Mouse (Mus musculus): ENCODE measurements around the gene G3bp2. TPM values are rescaled to one million over a fixed set of nuclear protein-coding genes. Genes with fewer than 3 reads are reported as not detected.

The G3bp2 gene
- polyA plus RNA-seq, 1 experiment from 2014 or later = 214 TPM

- H3K4me3 ChIP-seq (ENCODE audit: low read length) = no peak overlapping the region
- no peaks in the 10 kb centered on the region for H3K36me3 ChIP-seq (ENCODE audit: control insufficient read depth, insufficient read depth, low read length)
- H3K9me3 ChIP-seq (ENCODE audit: control insufficient read depth, low read length) = no peaks in the 10 kb centered on the region
- H3K27ac ChIP-seq (ENCODE audit: low read depth, low read length) = no peak overlapping the region
- ATAC-seq (ENCODE audit: low FRiP score, low TSS enrichment) = no peak
- no peak overlapping the region for H3K4me2 ChIP-seq (replicated peaks; ENCODE audit: low read depth, low read length)
- H3K4me1 ChIP-seq (ENCODE audit: control insufficient read depth, insufficient read depth, low read length) = no peaks in the 10 kb centered on the region
- 83% methylated on average over 4 of the region's 4 CpGs for WGBS
- H3K9ac ChIP-seq (ENCODE audit: low read depth, low read length) = no peak overlapping the region
- H3K27me3 ChIP-seq (ENCODE audit: control insufficient read depth, insufficient read depth, low read length) = no peaks in the 10 kb centered on the region
These were observed 38.1 kb upstream of the G3bp2 start for GRCm38 (mm10) chr5:92121636-92122035.

DNA sequence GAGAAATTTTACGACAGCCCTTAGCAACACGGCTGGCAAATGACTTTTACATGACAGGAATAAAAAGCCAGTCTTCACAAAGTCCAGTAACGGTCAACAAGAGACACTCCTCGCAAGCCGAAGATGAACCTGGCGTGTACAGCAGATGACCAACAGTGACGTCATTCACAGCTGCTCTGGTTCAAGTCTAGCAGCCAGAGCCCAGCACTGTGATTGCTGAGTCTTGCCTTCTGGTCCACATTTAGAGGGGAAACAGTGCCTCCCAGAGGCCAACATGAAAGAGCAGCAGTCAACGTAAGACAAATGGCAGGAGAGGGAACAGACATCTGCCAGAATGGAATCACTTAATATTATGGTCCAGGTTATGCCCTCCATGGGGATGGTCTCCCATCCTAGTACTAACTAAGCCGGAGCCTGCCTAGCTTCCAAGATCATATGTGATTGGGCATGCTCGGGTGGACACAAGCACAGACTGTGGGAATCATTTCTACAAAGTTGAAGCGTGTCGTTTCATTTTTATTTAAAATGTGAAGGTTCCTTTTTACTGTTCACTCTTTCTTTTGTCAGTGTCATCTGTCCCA is 34.4 kb upstream of the G3bp2 start:
- H3K27me3 ChIP-seq (ENCODE audit: control insufficient read depth, insufficient read depth, low read length) = no peaks in the 10 kb centered on the region
- no peak overlapping the region for H3K27ac ChIP-seq (ENCODE audit: low read depth, low read length)
- ATAC-seq (ENCODE audit: low FRiP score, low TSS enrichment) = peak; percentile 77

GRCm38 (mm10) chr5:92114939-92115338 is 31.4 kb upstream of the G3bp2 start:
- ATAC-seq (ENCODE audit: low FRiP score, low TSS enrichment) = no peak
- Histone ChIP-seq H3K27ac (ENCODE audit: low read depth, low read length) (no peak overlapping the region), H3K4me3 (ENCODE audit: low read length) (no peak overlapping the region), H3K4me1 (ENCODE audit: control insufficient read depth, insufficient read depth, low read length) (no peaks in the 10 kb centered on the region), H3K36me3 (ENCODE audit: control insufficient read depth, insufficient read depth, low read length) (no peaks in the 10 kb centered on the region), H3K4me2 (replicated peaks; ENCODE audit: low read depth, low read length) (no peak overlapping the region), H3K27me3 (ENCODE audit: control insufficient read depth, insufficient read depth, low read length) (no peaks in the 10 kb centered on the region), H3K9me3 (ENCODE audit: control insufficient read depth, low read length) (no peaks in the 10 kb centered on the region), H3K9ac (ENCODE audit: low read depth, low read length) (no peak overlapping the region)
- 87% methylated on average over 2 of the region's 2 CpGs for WGBS

More for the DNA sequence above, 34.4 kb upstream of the G3bp2 start:
- Histone ChIP-seq H3K4me1 (ENCODE audit: control insufficient read depth, insufficient read depth, low read length) (no peaks in the 10 kb centered on the region), H3K9ac (ENCODE audit: low read depth, low read length) (no peak overlapping the region), H3K36me3 (ENCODE audit: control insufficient read depth, insufficient read depth, low read length) (no peaks in the 10 kb centered on the region), H3K4me3 (ENCODE audit: low read length) (no peak overlapping the region), H3K9me3 (ENCODE audit: control insufficient read depth, low read length) (no peaks in the 10 kb centered on the region), H3K4me2 (replicated peaks; ENCODE audit: low read depth, low read length) (no peak overlapping the region)
- 54% methylated on average over 12 of the region's 12 CpGs for WGBS

DNA sequence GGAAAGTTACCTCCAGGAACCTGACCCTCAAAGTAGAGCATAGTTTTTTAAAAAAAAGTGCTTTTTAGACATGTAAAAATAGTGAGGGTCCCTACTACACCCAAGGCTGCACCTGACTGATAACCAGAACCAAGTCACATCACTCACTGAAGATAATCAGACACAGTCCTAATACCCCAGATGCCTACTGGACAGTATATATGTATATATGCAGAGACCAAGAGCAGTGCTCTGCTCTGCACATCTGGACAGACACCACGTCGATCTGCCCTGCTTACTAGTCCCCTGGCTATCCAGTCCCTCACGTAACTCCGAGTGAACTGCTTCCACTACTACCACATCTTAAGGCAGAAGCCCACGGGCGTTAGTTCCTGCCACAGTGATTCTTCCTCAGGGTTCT is 30.7 kb upstream of the G3bp2 start:
- H3K4me1 ChIP-seq (ENCODE audit: control insufficient read depth, insufficient read depth, low read length) = no peaks in the 10 kb centered on the region
- no peak overlapping the region for H3K4me2 ChIP-seq (replicated peaks; ENCODE audit: low read depth, low read length)
- no peak overlapping the region for H3K9ac ChIP-seq (ENCODE audit: low read depth, low read length)
- ATAC-seq (ENCODE audit: low FRiP score, low TSS enrichment) = no peak
- 97% methylated on average over 6 of the region's 6 CpGs for WGBS
- no peaks in the 10 kb centered on the region for H3K36me3 ChIP-seq (ENCODE audit: control insufficient read depth, insufficient read depth, low read length)
- no peak overlapping the region for H3K4me3 ChIP-seq (ENCODE audit: low read length)
- H3K27ac ChIP-seq (ENCODE audit: low read depth, low read length) = no peak overlapping the region
- H3K27me3 ChIP-seq (ENCODE audit: control insufficient read depth, insufficient read depth, low read length) = no peaks in the 10 kb centered on the region
- no peaks in the 10 kb centered on the region for H3K9me3 ChIP-seq (ENCODE audit: control insufficient read depth, low read length)

DNA sequence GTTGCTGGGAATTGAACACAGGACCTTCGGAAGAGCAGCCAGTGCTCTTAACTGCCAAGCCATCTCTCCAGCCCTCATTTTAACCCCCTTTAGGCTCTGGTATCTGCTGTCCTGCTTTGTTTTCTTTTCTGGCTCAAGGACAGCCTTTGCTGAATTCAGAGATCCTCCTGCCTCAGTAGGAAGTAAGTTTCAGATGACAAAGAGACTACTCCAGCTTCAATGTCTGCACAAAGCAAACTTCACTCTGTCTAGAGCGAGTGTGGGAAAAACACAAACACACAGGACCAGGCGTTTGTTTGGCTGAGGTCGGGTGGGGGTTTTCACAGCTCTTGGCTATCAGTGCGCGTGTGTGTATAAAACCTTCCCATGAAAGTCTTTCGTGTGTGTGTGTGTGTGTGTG is 30.0 kb upstream of the G3bp2 start:
- Histone ChIP-seq H3K4me2 (replicated peaks; ENCODE audit: low read depth, low read length) (no peak overlapping the region), H3K9me3 (ENCODE audit: control insufficient read depth, low read length) (no peaks in the 10 kb centered on the region), H3K27ac (ENCODE audit: low read depth, low read length) (no peak overlapping the region), H3K4me1 (ENCODE audit: control insufficient read depth, insufficient read depth, low read length) (no peaks in the 10 kb centered on the region), H3K27me3 (ENCODE audit: control insufficient read depth, insufficient read depth, low read length) (no peaks in the 10 kb centered on the region), H3K9ac (ENCODE audit: low read depth, low read length) (no peak overlapping the region), H3K36me3 (ENCODE audit: control insufficient read depth, insufficient read depth, low read length) (no peaks in the 10 kb centered on the region), H3K4me3 (ENCODE audit: low read length) (no peak overlapping the region)
- 90% methylated on average over 7 of the region's 7 CpGs for WGBS
- ATAC-seq (ENCODE audit: low FRiP score, low TSS enrichment) = no peak

DNA sequence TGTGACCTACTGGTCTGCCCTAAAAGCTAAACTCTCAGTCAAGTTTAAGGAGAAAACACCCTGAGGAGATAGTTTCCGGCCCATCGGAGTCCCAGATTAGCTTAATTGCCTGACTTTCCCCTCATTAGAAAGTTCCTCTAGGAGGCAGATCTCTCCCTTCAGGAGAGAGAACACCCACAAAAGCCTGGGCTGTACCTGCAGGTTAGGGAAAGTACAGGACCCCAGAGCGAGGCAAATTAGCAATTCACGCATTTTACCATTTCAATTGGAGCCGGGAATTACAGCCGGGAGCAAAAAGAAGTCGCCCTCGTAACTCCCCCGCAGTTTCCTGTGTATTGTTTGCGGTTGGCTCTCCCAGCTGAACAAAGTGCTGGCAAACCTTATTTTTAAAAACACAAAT is 29.1 kb upstream of the G3bp2 start:
- Histone ChIP-seq H3K27ac (ENCODE audit: low read depth, low read length) (no peak overlapping the region), H3K4me2 (replicated peaks; ENCODE audit: low read depth, low read length) (peak overlapping the region; percentile 37), H3K36me3 (ENCODE audit: control insufficient read depth, insufficient read depth, low read length) (no peaks in the 10 kb centered on the region), H3K9me3 (ENCODE audit: control insufficient read depth, low read length) (no peaks in the 10 kb centered on the region), H3K27me3 (ENCODE audit: control insufficient read depth, insufficient read depth, low read length) (no peaks in the 10 kb centered on the region), H3K4me3 (ENCODE audit: low read length) (peak overlapping the region; percentile 27), H3K4me1 (ENCODE audit: control insufficient read depth, insufficient read depth, low read length) (no peaks in the 10 kb centered on the region), H3K9ac (ENCODE audit: low read depth, low read length) (peak overlapping the region; percentile 19; the same call in 1 of the 2 replicates)
- ATAC-seq (ENCODE audit: low FRiP score, low TSS enrichment) = no peak
- WGBS = 1% methylated on average over 10 of the region's 10 CpGs

GRCm38 (mm10) chr5:92112175-92112574 is 28.7 kb upstream of the G3bp2 start:
- Histone ChIP-seq H3K9me3 (ENCODE audit: control insufficient read depth, low read length) (no peaks in the 10 kb centered on the region), H3K4me2 (replicated peaks; ENCODE audit: low read depth, low read length) (peak overlapping the region; percentile 37), H3K4me1 (ENCODE audit: control insufficient read depth, insufficient read depth, low read length) (no peaks in the 10 kb centered on the region), H3K36me3 (ENCODE audit: control insufficient read depth, insufficient read depth, low read length) (no peaks in the 10 kb centered on the region), H3K4me3 (ENCODE audit: low read length) (peak overlapping the region; percentile 27; the same call in 1 of the 2 replicates), H3K27me3 (ENCODE audit: control insufficient read depth, insufficient read depth, low read length) (no peaks in the 10 kb centered on the region), H3K27ac (ENCODE audit: low read depth, low read length) (no peak overlapping the region), H3K9ac (ENCODE audit: low read depth, low read length) (0 out of 2 replicates have a peak overlapping the region, but pooled peaks have one; percentile 19)
- WGBS = 7% methylated on average over 6 of the region's 6 CpGs
- 0 out of 2 replicates have a peak, but pooled peaks have one; percentile 12 for ATAC-seq (ENCODE audit: low FRiP score, low TSS enrichment)

DNA sequence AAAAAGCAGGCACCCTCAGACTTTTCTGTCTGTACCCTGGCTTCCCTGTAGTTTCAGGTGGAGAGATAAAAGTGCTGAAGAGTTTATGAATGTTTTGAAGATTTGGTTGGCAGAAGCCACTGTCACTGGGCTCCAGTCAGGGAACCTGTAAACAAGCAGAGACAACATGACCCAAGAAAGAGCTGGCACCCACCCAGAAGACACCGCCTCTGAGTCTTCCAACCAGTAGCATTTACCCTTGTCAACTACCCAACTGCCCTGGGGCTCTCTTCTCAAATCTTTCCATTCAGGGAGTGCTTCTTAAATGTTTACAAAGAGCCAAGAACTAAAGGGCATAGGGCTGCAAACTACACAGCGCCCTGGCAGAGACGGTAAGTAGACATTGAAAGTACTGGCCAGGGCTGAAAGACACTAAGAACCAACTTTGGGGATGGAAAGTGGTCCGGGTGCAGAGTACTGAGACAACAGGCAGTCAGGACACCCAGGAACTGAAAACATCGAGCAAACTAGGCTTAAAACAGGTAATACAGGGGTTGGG is 27.4 kb upstream of the G3bp2 start:
- Histone ChIP-seq H3K27ac (ENCODE audit: low read depth, low read length) (no peak overlapping the region), H3K4me1 (ENCODE audit: control insufficient read depth, insufficient read depth, low read length) (no peaks in the 10 kb centered on the region), H3K27me3 (ENCODE audit: control insufficient read depth, insufficient read depth, low read length) (no peaks in the 10 kb centered on the region), H3K4me2 (replicated peaks; ENCODE audit: low read depth, low read length) (no peak overlapping the region), H3K36me3 (ENCODE audit: control insufficient read depth, insufficient read depth, low read length) (no peaks in the 10 kb centered on the region), H3K4me3 (ENCODE audit: low read length) (no peak overlapping the region), H3K9ac (ENCODE audit: low read depth, low read length) (no peak overlapping the region), H3K9me3 (ENCODE audit: control insufficient read depth, low read length) (no peaks in the 10 kb centered on the region)
- 94% methylated on average over 5 of the region's 5 CpGs for WGBS
- no peak for ATAC-seq (ENCODE audit: low FRiP score, low TSS enrichment)

DNA sequence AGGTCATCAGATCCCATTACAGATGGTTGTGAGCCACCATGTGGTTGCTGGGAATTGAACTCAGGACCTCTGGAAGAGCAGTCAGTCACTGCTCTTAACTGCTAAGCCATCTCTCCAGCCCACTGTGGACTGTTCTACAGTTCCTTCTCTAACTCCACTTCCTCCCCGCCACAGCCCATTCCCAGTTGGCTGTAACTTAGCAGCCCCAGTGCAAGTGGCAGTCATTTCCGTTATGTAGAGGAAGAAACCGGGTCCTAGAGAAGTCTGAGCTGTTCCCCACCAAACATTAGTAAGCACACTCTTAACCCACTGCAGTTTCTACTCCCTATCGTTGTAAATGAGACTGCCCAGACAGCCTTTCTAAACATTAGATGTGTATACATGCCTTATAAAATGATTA is 23.8 kb upstream of the G3bp2 start:
- WGBS = 82% methylated on average over 4 of the region's 4 CpGs
- H3K36me3 ChIP-seq (ENCODE audit: control insufficient read depth, insufficient read depth, low read length) = no peaks in the 10 kb centered on the region
- no peak overlapping the region for H3K4me2 ChIP-seq (replicated peaks; ENCODE audit: low read depth, low read length)
- H3K27ac ChIP-seq (ENCODE audit: low read depth, low read length) = no peak overlapping the region
- no peak overlapping the region for H3K9ac ChIP-seq (ENCODE audit: low read depth, low read length)
- H3K4me3 ChIP-seq (ENCODE audit: low read length) = no peak overlapping the region
- no peaks in the 10 kb centered on the region for H3K27me3 ChIP-seq (ENCODE audit: control insufficient read depth, insufficient read depth, low read length)
- ATAC-seq (ENCODE audit: low FRiP score, low TSS enrichment) = no peak
- H3K9me3 ChIP-seq (ENCODE audit: control insufficient read depth, low read length) = no peaks in the 10 kb centered on the region
- peaks cover 8% of the 10 kb centered on the region; the same call in 1 of the 2 replicates for H3K4me1 ChIP-seq (ENCODE audit: control insufficient read depth, insufficient read depth, low read length)

Measured in kidney, embryonic 14.5 days (tissue).